Mouse (Mus musculus) lung, postnatal 0 days (tissue): Measurements from ENCODE around the gene Gm12888. TPM values are rescaled to one million over a fixed set of nuclear protein-coding genes. Genes with fewer than 3 reads are reported as not detected.
"Not testable (repeated sequence)": the region's sequence is repeated elsewhere in the genome, so short reads cannot be mapped to it uniquely, and the experiment has no call there.

Experiments
- ATAC-seq: fragments of 200-750 bp; cut with Nextera tagmentation; 2 replicates; pipeline ENCODE4 v1.8.0; 2017; ENCODE audit warnings: moderate library complexity
- DNase-seq: peaks from one replicate; pipeline ENCODE4 v3.0.0-alpha.2; 2016; ENCODE audit warnings: low spot score
- H3K27ac ChIP-seq: fragments of 300-500 bp; sonication (generic); 2 replicates; pipeline ENCODE4 v1.5.1; 2014; ENCODE audit warnings: antibody characterized with exemption, mild to moderate bottlenecking, low read length, mixed read lengths
- H3K27me3 ChIP-seq: fragments of 300-500 bp; sonication (generic); replicated peaks from 2 replicates; pipeline ENCODE4 v1.6.1; 2014; ENCODE audit warnings: low read length, mixed read lengths; ENCODE audit not compliant: insufficient read depth
- H3K36me3 ChIP-seq: fragments of 300-500 bp; sonication (generic); 2 replicates; pipeline ENCODE4 v1.6.1; 2014; ENCODE audit warnings: low read length, mixed read lengths; ENCODE audit not compliant: insufficient read depth
- H3K4me1 ChIP-seq: fragments of 300-500 bp; sonication (generic); 2 replicates; pipeline ENCODE4 v1.6.1; 2014; ENCODE audit warnings: antibody characterized with exemption, low read depth, low read length, mixed read lengths; ENCODE audit not compliant: insufficient read depth
- H3K4me2 ChIP-seq: fragments of 300-500 bp; sonication (generic); replicated peaks from 2 replicates; pipeline ENCODE4 v1.6.1; 2014; ENCODE audit warnings: low read depth, mild to moderate bottlenecking, low read length, moderate library complexity, mixed read lengths
- H3K4me3 ChIP-seq: fragments of 300-500 bp; sonication (generic); 2 replicates; pipeline ENCODE4 v1.5.1; 2014; ENCODE audit warnings: low read depth, low read length
- H3K9ac ChIP-seq: fragments of 300-500 bp; sonication (generic); replicated peaks from 2 replicates; pipeline ENCODE4 v1.6.1; 2014; ENCODE audit warnings: low read depth, mild to moderate bottlenecking
- H3K9me3 ChIP-seq: fragments of 300-500 bp; sonication (generic); 2 replicates; pipeline ENCODE4 v1.6.1; 2016; ENCODE audit warnings: low read length, mixed read lengths
- WGBS: fragments of 180-500 bp; shearing (Covaris S2); extraction: QIAGEN DNeasy Blood & Tissue Kit; methylation state at CpG from one replicate; pipeline ENCODE4 v1.1.7; 2014; 5-methylcytosine and 5-hydroxymethylcytosine counted together
- polyA plus RNA-seq: library from polyadenylated mRNA; unstranded; fragments of >200 nt; fragmentation: Nextera tagmentation; extraction: Ambion mirVana; gene quantifications from 2 replicates; pipeline ENCODE4 v1.2.1, GENCODE M21; 2015

Gm12888 gene
- polyA plus RNA-seq: not detected in 2 replicates

GRCm38 (mm10) chr4:121324817-121325216 lies at the start of gene Gm12888:
Gene Gm12888 (minus strand): TSS chr4:121324917.
- H3K9ac ChIP-seq, H3K4me1 ChIP-seq, ATAC-seq, H3K27ac ChIP-seq, DNase-seq, H3K4me3 ChIP-seq, H3K27me3 ChIP-seq, H3K4me2 ChIP-seq, H3K9me3 ChIP-seq, H3K36me3 ChIP-seq: not testable (repeated sequence)
- 46% methylated on average over 3 of the region's 5 CpGs for WGBS

Other genes starting within 250 kb of the Gm12888 start
- gene Zmpste24, start 226.7 kb downstream of the Gm12888 start, polyA plus RNA-seq: 24.8 and 28.6 TPM in 2 replicates
- not detected in 2 replicates for gene Tmco2, start 215.7 kb downstream of the Gm12888 start, polyA plus RNA-seq
- gene Rlf, start 109.8 kb downstream of the Gm12888 start, polyA plus RNA-seq: 9.9 and 11.3 TPM in 2 replicates
- gene Gm12886, start 98.2 kb upstream of the Gm12888 start, polyA plus RNA-seq: not detected in 2 replicates